Mouse (Mus musculus): ENCODE measurements around the gene Uggt1. TPM values are rescaled to one million over a fixed set of nuclear protein-coding genes. Genes with fewer than 3 reads are reported as not detected.

Uggt1 gene
- polyA plus RNA-seq, 1 experiment from 2014 or later, result 59.8 TPM

DNA sequence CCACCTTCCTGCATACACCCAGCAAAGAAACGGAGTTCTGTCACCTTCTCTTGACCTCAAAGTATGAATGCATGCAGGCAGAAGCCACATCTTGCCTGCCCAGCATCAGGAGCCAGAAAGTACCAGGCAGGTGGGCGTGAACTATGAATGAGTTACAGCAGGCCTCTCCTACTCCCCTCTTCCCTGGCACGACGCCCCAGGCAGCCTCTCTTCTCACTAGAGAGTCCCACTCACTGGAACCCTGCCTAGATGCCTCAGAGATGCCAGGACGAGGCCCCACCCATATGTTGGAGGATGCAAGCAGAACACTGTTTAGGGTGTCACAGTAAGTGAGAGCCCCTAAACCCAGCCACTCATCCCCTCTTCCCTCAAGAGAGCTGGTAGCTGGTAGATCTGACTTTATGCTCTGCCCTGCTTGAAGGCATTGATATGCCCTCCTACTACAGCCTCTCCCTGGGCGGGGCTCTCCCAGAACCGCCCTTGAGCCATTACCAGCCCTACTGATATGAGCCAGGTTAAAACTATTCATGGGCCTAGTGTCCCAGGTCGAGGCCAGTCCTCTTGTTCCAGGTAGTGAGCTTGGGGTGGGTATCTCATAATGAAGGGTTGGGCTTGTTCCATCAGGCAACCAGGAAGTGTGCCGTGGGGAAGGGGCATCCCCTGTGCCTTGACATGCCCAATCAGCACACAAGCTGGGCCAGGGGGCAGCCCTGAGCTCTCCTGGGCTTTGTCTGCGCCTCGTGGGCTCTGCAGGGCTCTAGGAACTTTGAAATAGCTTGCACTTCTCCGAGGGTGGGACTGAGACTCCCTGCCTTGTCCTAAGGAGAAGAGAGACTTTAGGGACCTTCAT, 148.9 kb downstream of the Uggt1 start:
- no peak for ATAC-seq (ENCODE audit: low FRiP score)
- peaks cover 31% of the 10 kb centered on the region for H3K36me3 ChIP-seq (replicated peaks; ENCODE audit: control insufficient read depth, insufficient read depth)

GRCm38 (mm10) chr1:36093741-36094140, 150.8 kb downstream of the Uggt1 start:
- H3K27me3 ChIP-seq (ENCODE audit: control insufficient read depth, insufficient read depth, low read length), result no peaks in the 10 kb centered on the region
- DNase-seq (ENCODE audit: low spot score) (no peak), ATAC-seq (ENCODE audit: low FRiP score) (no peak)
- no peaks in the 10 kb centered on the region for H3K9me3 ChIP-seq (ENCODE audit: control insufficient read depth, low read length)
- 98% methylated on average over 8 of the region's 8 CpGs for WGBS
- no peak overlapping the region for H3K4me3 ChIP-seq (replicated peaks; ENCODE audit: low read length)
- peaks cover 26% of the 10 kb centered on the region for H3K36me3 ChIP-seq (replicated peaks; ENCODE audit: control insufficient read depth, insufficient read depth)
- no peak overlapping the region for H3K4me2 ChIP-seq (replicated peaks)
- no peak overlapping the region for H3K9ac ChIP-seq
- peaks cover 19% of the 10 kb centered on the region for H3K4me1 ChIP-seq (replicated peaks; ENCODE audit: control insufficient read depth, insufficient read depth, low read length)
- H3K27ac ChIP-seq, result no peak overlapping the region

More for the DNA sequence above, 148.9 kb downstream of the Uggt1 start:
- Histone ChIP-seq H3K27ac (no peak overlapping the region), H3K9ac (no peak overlapping the region), H3K9me3 (ENCODE audit: control insufficient read depth, low read length) (no peaks in the 10 kb centered on the region), H3K27me3 (ENCODE audit: control insufficient read depth, insufficient read depth, low read length) (no peaks in the 10 kb centered on the region), H3K4me3 (replicated peaks; ENCODE audit: low read length) (no peak overlapping the region), H3K4me2 (replicated peaks) (no peak overlapping the region), H3K4me1 (replicated peaks; ENCODE audit: control insufficient read depth, insufficient read depth, low read length) (0 out of 2 replicates have a peak, but pooled peaks cover 1% of the 10 kb centered on the region)
- 87% methylated on average over 12 of the region's 12 CpGs for WGBS
- DNase-seq (ENCODE audit: low spot score), result no peak

DNA sequence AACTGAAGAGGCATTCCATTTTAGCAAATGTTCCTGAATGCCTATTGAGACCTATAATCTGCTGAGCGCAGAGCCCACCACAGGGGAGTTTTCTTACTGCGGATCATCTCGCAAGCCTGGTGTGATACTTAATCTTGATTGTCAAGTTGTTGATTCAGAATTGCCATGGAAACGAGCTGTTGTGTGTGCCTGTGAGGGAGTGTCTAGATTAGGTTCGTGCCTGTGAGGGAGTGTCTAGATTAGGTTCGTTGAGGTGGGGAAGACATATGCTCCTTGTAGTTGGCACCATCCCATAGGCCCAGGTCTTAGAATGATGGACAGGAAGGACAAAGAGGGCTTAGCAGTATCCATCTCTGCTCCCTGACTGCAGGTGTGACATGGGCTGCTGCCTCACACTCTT, 153.3 kb downstream of the Uggt1 start:
- Histone ChIP-seq H3K27ac (no peak overlapping the region), H3K9me3 (ENCODE audit: control insufficient read depth, low read length) (no peaks in the 10 kb centered on the region), H3K27me3 (ENCODE audit: control insufficient read depth, insufficient read depth, low read length) (no peaks in the 10 kb centered on the region), H3K36me3 (replicated peaks; ENCODE audit: control insufficient read depth, insufficient read depth) (peaks cover 20% of the 10 kb centered on the region), H3K9ac (no peak overlapping the region), H3K4me3 (replicated peaks; ENCODE audit: low read length) (no peak overlapping the region), H3K4me2 (replicated peaks) (no peak overlapping the region), H3K4me1 (replicated peaks; ENCODE audit: control insufficient read depth, insufficient read depth, low read length) (peaks cover 33% of the 10 kb centered on the region)
- DNase-seq (ENCODE audit: low spot score), result no peak
- no peak for ATAC-seq (ENCODE audit: low FRiP score)
- 68% methylated on average over 6 of the region's 6 CpGs for WGBS

DNA sequence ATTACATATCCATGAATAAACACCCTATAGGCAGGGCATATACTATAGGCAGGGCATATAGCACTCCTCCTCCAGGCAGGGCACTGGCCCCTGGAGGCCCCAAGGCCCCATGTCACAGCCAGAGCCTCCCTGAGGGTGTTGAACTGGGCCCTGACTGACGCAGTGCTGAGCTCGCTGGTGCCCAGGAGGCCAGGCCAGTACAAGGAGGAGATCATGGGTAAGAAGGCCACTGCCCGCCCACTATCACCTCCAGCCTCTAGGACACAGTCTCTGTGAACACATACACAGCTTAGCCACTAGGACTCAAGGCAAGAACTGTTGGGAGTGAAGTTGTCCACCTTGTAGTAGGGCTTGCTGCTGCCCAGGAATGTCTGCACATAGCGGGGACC, 153.8 kb downstream of the Uggt1 start:
- Histone ChIP-seq H3K27ac (no peak overlapping the region), H3K4me1 (replicated peaks; ENCODE audit: control insufficient read depth, insufficient read depth, low read length) (peaks cover 33% of the 10 kb centered on the region), H3K9me3 (ENCODE audit: control insufficient read depth, low read length) (no peaks in the 10 kb centered on the region), H3K36me3 (replicated peaks; ENCODE audit: control insufficient read depth, insufficient read depth) (peaks cover 22% of the 10 kb centered on the region), H3K4me3 (replicated peaks; ENCODE audit: low read length) (no peak overlapping the region), H3K9ac (no peak overlapping the region), H3K27me3 (ENCODE audit: control insufficient read depth, insufficient read depth, low read length) (no peaks in the 10 kb centered on the region), H3K4me2 (replicated peaks) (no peak overlapping the region)
- 90% methylated on average over 4 of the region's 4 CpGs for WGBS
- ATAC-seq (ENCODE audit: low FRiP score), result no peak; the same call in 1 of the 2 replicates
- DNase-seq (ENCODE audit: low spot score), result no peak

Small RNA genes within 50 kb of the gene (microRNA-seq; reads per million reads assigned to microRNA genes)
- 5.7 reads per million, percentile 23 among the genes with 10 or more reads in this experiment for gene Mir6897

Other genes with a start within 250 kb of the Uggt1 start
- gene Hs6st1, start 176.3 kb downstream of the Uggt1 start, polyA plus RNA-seq (2014; fragmentation: Nextera tagmentation; extraction: Ambion mirVana), result 18.9 and 20.2 TPM in 2 replicates
- 1.5 and 1.7 TPM in 2 replicates for gene Neurl3, start 30.0 kb upstream of the Uggt1 start, polyA plus RNA-seq (2014; fragmentation: Nextera tagmentation; extraction: Ambion mirVana)
- 4.3 and 5.8 TPM in 2 replicates for gene Arid5a, start 63.0 kb upstream of the Uggt1 start, polyA plus RNA-seq (2014; fragmentation: Nextera tagmentation; extraction: Ambion mirVana)
- 34.2 and 36.3 TPM in 2 replicates for gene Kansl3, start 124.5 kb upstream of the Uggt1 start, polyA plus RNA-seq (2014; fragmentation: Nextera tagmentation; extraction: Ambion mirVana)
- gene Fer1l5, start 127.6 kb upstream of the Uggt1 start, polyA plus RNA-seq (2014; fragmentation: Nextera tagmentation; extraction: Ambion mirVana), result 1.5 and 1.8 TPM in 2 replicates
- 41.8 and 41.9 TPM in 2 replicates for gene Lman2l, start 200.6 kb upstream of the Uggt1 start, polyA plus RNA-seq (2014; fragmentation: Nextera tagmentation; extraction: Ambion mirVana)
- gene Cnnm4, start 226.9 kb upstream of the Uggt1 start, polyA plus RNA-seq (2014; fragmentation: Nextera tagmentation; extraction: Ambion mirVana), result 9.2 and 10.6 TPM in 2 replicates

Data from hindbrain, embryonic 14.5 days (tissue).